Mouse (Mus musculus) heart, embryonic 15.5 days (tissue): Measurements from ENCODE around the gene 4933414I15Rik. TPM values are rescaled to one million over a fixed set of nuclear protein-coding genes. Genes with fewer than 3 reads are reported as not detected.

Experiments used
- polyA plus RNA-seq: library from polyadenylated mRNA; unstranded; fragments of >200 nt; fragmentation: Nextera tagmentation; extraction: Ambion mirVana; gene quantifications from 2 replicates; pipeline ENCODE4 v1.2.1, GENCODE M21; 2015

The 4933414I15Rik gene
- polyA plus RNA-seq, 1 experiment from 2014 or later, result not detected

Other genes starting within 250 kb of the 4933414I15Rik start
- 11.5 and 14.1 TPM in 2 replicates for gene Zfp354c, start 116.0 kb downstream of the 4933414I15Rik start, polyA plus RNA-seq
- 0.40 and 0.49 TPM in 2 replicates for gene Zfp879, start 102.2 kb downstream of the 4933414I15Rik start, polyA plus RNA-seq
- 0.03 and 0.21 TPM in 2 replicates for gene Grm6, start 93.1 kb downstream of the 4933414I15Rik start, polyA plus RNA-seq
- gene Zfp454, start 56.1 kb downstream of the 4933414I15Rik start, polyA plus RNA-seq, result 2.4 and 2.8 TPM in 2 replicates
- gene Zfp2, start 27.6 kb downstream of the 4933414I15Rik start, polyA plus RNA-seq, result 5.6 and 7.7 TPM in 2 replicates
- gene Zfp354b, start 12.1 kb downstream of the 4933414I15Rik start, polyA plus RNA-seq, result 0.87 and 1.0 TPM in 2 replicates
- not detected in 2 replicates for gene Prop1, start 10.0 kb upstream of the 4933414I15Rik start, polyA plus RNA-seq
- gene Olfr1378, start 22.8 kb upstream of the 4933414I15Rik start, polyA plus RNA-seq, result not detected in 2 replicates
- not detected in 2 replicates for gene Olfr1377, start 38.2 kb upstream of the 4933414I15Rik start, polyA plus RNA-seq
- gene Olfr51, start 59.8 kb upstream of the 4933414I15Rik start, polyA plus RNA-seq, result not detected in 2 replicates
- not detected in 2 replicates for gene Olfr54, start 70.5 kb upstream of the 4933414I15Rik start, polyA plus RNA-seq
- not detected in 2 replicates for gene Olfr1375, start 104.3 kb upstream of the 4933414I15Rik start, polyA plus RNA-seq
- 5.6 and 5.9 TPM in 2 replicates for gene Zfp354a, start 115.5 kb upstream of the 4933414I15Rik start, polyA plus RNA-seq